Mouse (Mus musculus): ENCODE measurements around the gene Zfhx3. TPM values are rescaled to one million over a fixed set of nuclear protein-coding genes. Genes with fewer than 3 reads are reported as not detected.
A peak's percentile ranks its signal among the peaks of the same experiment; 100 is the strongest.

Zfhx3 gene
- polyA plus RNA-seq, 1 experiment from 2014 or later: 13.9 TPM

DNA sequence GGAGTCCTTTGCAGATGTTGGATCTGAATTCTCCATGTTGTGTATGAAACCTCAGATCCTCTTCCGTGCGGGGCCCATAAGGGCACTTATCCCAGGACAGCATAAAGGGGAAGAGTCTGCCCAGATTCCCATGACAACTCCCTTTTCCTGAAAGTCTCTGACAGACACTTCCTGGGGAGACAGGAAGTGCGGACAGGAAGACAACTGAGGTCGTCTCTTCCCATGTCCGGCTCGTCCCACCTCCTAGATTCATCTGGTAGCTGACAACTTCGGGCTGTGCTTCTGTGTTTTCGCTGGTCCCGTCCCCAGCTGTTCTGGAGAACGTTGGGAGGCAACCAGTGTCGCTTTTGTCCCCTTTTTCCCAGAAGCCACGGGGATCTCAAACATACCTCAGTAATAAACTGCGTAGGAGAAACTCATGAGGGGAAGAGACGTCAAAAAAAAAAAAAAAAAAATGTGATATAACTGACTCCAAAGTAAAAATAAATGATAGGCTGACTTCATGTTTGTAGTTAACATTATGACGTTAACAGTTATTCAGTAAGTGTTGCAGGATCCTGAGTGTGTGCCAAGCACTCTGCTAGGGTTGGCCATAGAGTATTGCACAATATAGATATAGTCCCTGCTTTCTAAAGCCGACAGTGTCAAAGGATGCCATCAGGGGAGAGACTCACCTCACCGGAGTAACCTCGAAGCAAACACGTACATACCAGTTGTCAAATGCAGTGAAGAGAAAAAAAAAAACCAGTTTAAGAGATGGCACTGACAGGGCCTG is 653.5 kb downstream of the Zfhx3 start:
- Histone ChIP-seq H3K4me2 (replicated peaks) (no peak overlapping the region), H3K27me3 (no peaks in the 10 kb centered on the region), H3K9ac (no peak overlapping the region), H3K27ac (replicated peaks) (no peak overlapping the region), H3K36me3 (no peaks in the 10 kb centered on the region), H3K4me3 (replicated peaks) (no peak overlapping the region), H3K9me3 (replicated peaks) (no peaks in the 10 kb centered on the region), H3K4me1 (peaks cover 40% of the 10 kb centered on the region)
- no peak for ATAC-seq (ENCODE audit: insufficient number of reproducible peaks, low FRiP score, low TSS enrichment, low read depth)
- WGBS: 76% methylated on average over 19 of the region's 19 CpGs

DNA sequence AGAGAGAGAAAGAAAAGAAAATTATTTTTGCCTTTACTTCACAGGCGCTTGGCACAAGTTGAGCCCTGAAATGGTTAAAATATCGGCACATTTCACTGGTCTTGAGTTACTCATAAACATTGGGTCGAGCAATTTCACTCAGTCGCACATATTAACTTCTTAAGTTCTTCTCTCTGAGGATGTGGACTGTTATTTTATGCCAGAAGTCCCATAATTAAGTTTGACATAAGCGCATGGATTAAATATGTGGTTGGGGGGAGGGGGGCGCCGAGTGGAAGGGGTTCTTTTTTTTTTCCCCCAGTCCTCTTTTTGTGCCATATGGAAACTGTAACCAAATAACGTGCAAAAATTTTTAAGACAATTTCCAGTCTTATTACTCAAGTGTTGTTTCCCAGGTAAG is 656.6 kb downstream of the Zfhx3 start:
- no peaks in the 10 kb centered on the region for H3K9me3 ChIP-seq (replicated peaks)
- no peak overlapping the region for H3K27ac ChIP-seq (replicated peaks)
- 26% methylated on average over 8 of the region's 8 CpGs for WGBS
- H3K4me3 ChIP-seq (replicated peaks): no peak overlapping the region
- H3K4me1 ChIP-seq: peaks cover 28% of the 10 kb centered on the region
- no peaks in the 10 kb centered on the region for H3K27me3 ChIP-seq
- no peaks in the 10 kb centered on the region for H3K36me3 ChIP-seq
- peak overlapping the region; percentile 4; the same call in 1 of the 2 replicates for H3K4me2 ChIP-seq (replicated peaks)
- H3K9ac ChIP-seq: no peak overlapping the region
- ATAC-seq (ENCODE audit: insufficient number of reproducible peaks, low FRiP score, low TSS enrichment, low read depth): no peak

DNA sequence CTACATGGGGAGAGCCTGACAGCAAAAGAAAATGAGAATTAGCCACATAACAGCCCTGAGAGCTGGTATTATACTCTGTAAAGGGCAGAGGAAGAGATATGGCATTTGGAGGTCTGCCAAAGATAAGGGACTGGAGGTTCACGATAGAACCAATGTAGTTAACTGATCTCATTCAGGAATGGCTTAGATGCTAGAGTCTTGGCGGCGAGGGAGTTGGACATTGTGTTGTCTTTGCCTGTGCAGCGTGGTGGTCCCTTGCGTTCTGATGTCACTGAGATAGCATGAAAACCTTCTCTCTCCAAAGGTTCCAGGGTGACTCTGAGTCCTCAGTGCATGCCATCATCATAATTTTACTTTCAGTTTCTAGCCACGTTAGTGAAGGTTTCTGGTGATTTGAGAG is 657.1 kb downstream of the Zfhx3 start:
- no peaks in the 10 kb centered on the region for H3K36me3 ChIP-seq
- H3K4me2 ChIP-seq (replicated peaks): no peak overlapping the region
- ATAC-seq (ENCODE audit: insufficient number of reproducible peaks, low FRiP score, low TSS enrichment, low read depth): no peak
- peaks cover 22% of the 10 kb centered on the region for H3K4me1 ChIP-seq
- WGBS: 73% methylated on average over 6 of the region's 6 CpGs
- H3K27ac ChIP-seq (replicated peaks): no peak overlapping the region
- no peaks in the 10 kb centered on the region for H3K9me3 ChIP-seq (replicated peaks)
- no peaks in the 10 kb centered on the region for H3K27me3 ChIP-seq
- no peak overlapping the region for H3K4me3 ChIP-seq (replicated peaks)
- no peak overlapping the region for H3K9ac ChIP-seq

DNA sequence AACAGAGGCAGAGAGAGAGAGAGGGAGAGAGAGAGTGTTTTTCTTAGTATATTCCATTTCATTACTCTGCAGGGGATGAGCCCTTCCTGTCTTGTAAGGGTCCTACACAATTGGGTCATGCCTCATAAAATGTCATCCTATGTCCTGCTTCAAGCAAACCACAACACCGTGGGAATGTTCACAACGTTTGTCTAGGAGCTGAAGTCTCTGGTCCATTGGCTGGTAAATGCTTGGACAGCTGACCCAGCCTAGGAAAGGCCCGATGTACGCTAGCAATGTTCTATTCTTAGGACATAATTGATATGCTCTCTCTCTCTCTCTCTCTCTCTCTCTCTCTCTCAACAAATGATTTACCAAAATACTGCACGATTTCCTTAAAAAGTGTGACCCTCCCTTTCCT is 666.2 kb downstream of the Zfhx3 start:
- no peak for ATAC-seq (ENCODE audit: insufficient number of reproducible peaks, low FRiP score, low TSS enrichment, low read depth)
- WGBS: 60% methylated on average over 5 of the region's 5 CpGs

DNA sequence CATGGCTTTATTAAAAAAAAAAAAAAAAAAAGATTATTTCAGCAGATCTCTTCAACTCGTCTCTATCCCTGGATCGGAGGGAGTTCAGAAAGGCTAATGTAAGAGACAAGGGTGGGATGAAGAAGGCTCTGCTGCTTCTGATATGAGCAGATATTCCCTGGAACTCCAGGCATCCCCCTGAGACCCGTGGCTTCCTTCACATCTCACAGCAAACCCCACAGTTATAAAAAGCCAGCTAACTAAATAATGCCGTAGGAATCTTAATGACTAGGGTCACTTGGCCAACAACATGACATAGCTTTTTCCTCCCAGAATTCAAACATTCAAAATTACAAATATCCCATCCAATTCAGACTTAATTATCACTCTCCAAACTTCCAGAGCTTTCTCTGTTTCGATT is 666.7 kb downstream of the Zfhx3 start:
- Histone ChIP-seq H3K36me3 (no peaks in the 10 kb centered on the region), H3K4me3 (replicated peaks) (no peak overlapping the region), H3K4me1 (peaks cover 9% of the 10 kb centered on the region), H3K27ac (replicated peaks) (no peak overlapping the region), H3K9ac (no peak overlapping the region), H3K4me2 (replicated peaks) (no peak overlapping the region), H3K27me3 (no peaks in the 10 kb centered on the region), H3K9me3 (replicated peaks) (no peaks in the 10 kb centered on the region)
- WGBS: 56% methylated on average over 5 of the region's 5 CpGs
- no peak for ATAC-seq (ENCODE audit: insufficient number of reproducible peaks, low FRiP score, low TSS enrichment, low read depth)

More for the DNA sequence above, 666.2 kb downstream of the Zfhx3 start:
- H3K9ac ChIP-seq: no peak overlapping the region
- no peaks in the 10 kb centered on the region for H3K9me3 ChIP-seq (replicated peaks)
- H3K4me1 ChIP-seq: peaks cover 9% of the 10 kb centered on the region
- no peaks in the 10 kb centered on the region for H3K36me3 ChIP-seq
- H3K27ac ChIP-seq (replicated peaks): no peak overlapping the region
- H3K27me3 ChIP-seq: no peaks in the 10 kb centered on the region
- no peak overlapping the region for H3K4me2 ChIP-seq (replicated peaks)
- H3K4me3 ChIP-seq (replicated peaks): no peak overlapping the region

DNA sequence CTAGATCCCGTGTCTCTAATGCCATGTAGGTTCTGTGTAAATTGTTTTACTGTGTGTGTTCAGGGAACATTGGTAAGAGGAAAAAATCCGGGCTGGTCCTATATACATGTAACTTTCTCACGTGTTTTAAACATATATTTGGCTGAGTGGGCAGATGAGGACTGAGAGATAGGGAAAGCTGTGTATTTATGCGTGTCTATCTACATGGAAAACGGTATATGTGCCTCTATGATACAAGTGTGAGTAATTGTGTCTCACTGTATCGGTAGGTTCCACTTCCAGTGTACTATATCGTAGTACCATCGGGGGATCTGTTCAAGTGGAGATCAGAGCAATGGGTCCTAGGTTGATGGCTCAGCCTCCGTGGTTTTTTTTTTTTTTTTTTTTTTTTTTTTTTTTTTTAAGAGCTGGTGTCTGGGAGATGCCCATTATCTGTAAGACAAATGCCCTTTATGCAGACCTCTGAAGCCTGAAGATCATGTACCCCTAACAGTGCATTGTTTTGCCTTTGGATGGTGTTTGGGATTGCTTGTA is 668.8 kb downstream of the Zfhx3 start:
- Histone ChIP-seq H3K36me3 (no peaks in the 10 kb centered on the region), H3K27ac (replicated peaks) (no peak overlapping the region), H3K9me3 (replicated peaks) (no peaks in the 10 kb centered on the region), H3K4me2 (replicated peaks) (no peak overlapping the region), H3K4me3 (replicated peaks) (no peak overlapping the region), H3K9ac (no peak overlapping the region), H3K4me1 (peaks cover 9% of the 10 kb centered on the region), H3K27me3 (no peaks in the 10 kb centered on the region)
- 87% methylated on average over 9 of the region's 9 CpGs for WGBS
- no peak for ATAC-seq (ENCODE audit: insufficient number of reproducible peaks, low FRiP score, low TSS enrichment, low read depth)

DNA sequence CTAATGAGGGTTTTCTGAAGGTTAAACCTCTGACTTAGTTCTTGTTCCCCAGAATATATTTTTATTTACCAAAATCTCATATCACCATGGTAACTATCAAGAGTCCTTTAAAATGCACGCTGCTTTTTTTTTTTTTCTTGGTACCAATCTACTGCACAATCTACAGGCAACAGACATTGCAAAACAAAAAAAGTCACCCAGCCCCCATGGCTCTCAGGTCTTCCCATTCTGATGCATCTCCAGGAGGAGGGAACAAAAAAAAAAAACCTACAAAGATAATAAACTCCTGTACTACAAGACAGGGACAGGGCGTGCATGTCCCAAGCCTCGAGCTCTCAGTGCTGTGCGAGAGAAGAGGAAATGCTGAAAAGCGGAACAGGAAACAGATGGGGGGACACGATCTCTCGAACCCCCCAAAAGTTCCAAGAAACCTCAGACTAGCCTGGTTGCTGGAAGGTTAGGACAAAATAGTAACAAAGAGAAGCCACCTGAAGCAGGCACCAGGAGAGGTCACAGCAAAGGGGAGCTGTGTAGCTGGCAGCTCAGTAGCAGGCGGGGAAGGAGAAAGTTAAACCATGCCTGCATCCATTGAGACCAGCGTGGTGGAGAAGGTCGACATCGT is 669.5 kb downstream of the Zfhx3 start:
- Histone ChIP-seq H3K27ac (replicated peaks) (no peak overlapping the region), H3K9me3 (replicated peaks) (no peaks in the 10 kb centered on the region), H3K36me3 (no peaks in the 10 kb centered on the region), H3K4me3 (replicated peaks) (no peak overlapping the region), H3K9ac (no peak overlapping the region), H3K4me1 (peaks cover 9% of the 10 kb centered on the region), H3K27me3 (no peaks in the 10 kb centered on the region), H3K4me2 (replicated peaks) (no peak overlapping the region)
- ATAC-seq (ENCODE audit: insufficient number of reproducible peaks, low FRiP score, low TSS enrichment, low read depth): no peak
- 51% methylated on average over 11 of the region's 11 CpGs for WGBS

DNA sequence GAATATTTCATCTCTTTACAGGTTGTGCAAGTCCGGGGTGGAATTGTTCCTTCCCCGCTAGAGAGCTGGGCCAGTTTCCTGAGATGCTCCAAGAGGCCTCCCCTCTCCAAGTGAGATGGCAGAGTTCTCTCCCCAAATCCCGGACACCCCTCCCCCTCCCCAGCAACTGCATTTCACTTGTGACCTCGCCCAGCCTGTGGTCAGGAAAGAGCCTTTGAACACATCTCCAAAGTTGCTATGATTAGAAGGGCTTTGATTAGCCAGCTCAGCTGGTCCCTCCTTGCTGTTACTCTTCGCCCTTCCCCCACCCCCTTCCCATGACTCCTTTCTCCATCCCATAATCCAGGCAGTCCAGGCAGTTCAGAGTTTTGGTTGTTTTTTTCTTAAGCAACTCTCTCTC is 670.4 kb downstream of the Zfhx3 start:
- ATAC-seq (ENCODE audit: insufficient number of reproducible peaks, low FRiP score, low TSS enrichment, low read depth): no peak
- H3K9me3 ChIP-seq (replicated peaks): no peaks in the 10 kb centered on the region
- no peak overlapping the region for H3K9ac ChIP-seq
- peaks cover 9% of the 10 kb centered on the region for H3K4me1 ChIP-seq
- 0 out of 2 replicates have a peak overlapping the region, but pooled peaks have one; percentile 6 for H3K4me2 ChIP-seq (replicated peaks)
- H3K36me3 ChIP-seq: no peaks in the 10 kb centered on the region
- H3K27me3 ChIP-seq: no peaks in the 10 kb centered on the region
- no peak overlapping the region for H3K27ac ChIP-seq (replicated peaks)
- H3K4me3 ChIP-seq (replicated peaks): no peak overlapping the region
- 20% methylated on average over 5 of the region's 5 CpGs for WGBS

DNA sequence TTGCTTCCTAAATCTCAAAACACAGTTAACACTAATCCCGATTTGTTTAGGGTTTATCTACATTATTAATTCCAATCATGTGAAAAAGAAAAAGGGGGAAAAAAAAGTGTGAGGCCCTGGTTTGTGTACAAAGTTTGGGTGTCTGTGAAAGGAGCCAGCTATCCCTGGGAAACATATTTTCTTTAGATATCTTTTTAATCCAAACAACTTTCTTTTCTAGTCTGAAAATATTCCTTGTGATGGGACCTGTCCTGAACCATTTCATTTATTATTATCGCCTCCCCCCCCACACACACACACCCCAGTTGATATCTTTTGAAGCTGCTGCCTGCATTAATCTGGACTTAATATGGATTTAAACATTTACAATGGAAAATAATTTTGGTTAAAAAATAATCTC is 670.8 kb downstream of the Zfhx3 start:
- Histone ChIP-seq H3K36me3 (no peaks in the 10 kb centered on the region), H3K27ac (replicated peaks) (no peak overlapping the region), H3K27me3 (no peaks in the 10 kb centered on the region), H3K9me3 (replicated peaks) (no peaks in the 10 kb centered on the region), H3K4me1 (peaks cover 9% of the 10 kb centered on the region), H3K4me2 (replicated peaks) (no peak overlapping the region), H3K4me3 (replicated peaks) (no peak overlapping the region), H3K9ac (no peak overlapping the region)
- WGBS: 53% methylated on average over 2 of the region's 2 CpGs
- ATAC-seq (ENCODE audit: insufficient number of reproducible peaks, low FRiP score, low TSS enrichment, low read depth): no peak

DNA sequence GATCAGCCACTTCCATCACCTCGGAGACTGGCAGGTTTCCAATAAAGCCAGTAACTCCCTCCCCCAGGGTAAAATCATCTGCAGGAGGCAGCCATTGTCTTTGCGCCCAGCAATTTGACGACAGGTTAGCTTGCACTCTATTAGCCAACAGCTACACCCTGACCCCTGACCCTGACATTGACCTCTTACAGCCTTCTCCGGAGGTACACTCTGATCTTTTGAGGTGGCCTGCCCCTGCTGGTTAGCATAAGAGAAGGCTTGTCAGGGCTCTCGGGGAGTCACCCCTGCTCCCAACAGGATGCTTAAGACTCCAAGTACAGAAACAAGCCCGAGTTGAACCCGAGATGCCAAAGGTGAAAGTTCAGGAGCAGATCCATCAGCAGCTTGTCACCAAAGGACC is 678.9 kb downstream of the Zfhx3 start:
- ATAC-seq (ENCODE audit: insufficient number of reproducible peaks, low FRiP score, low TSS enrichment, low read depth): no peak
- H3K4me2 ChIP-seq (replicated peaks): no peak overlapping the region
- no peak overlapping the region for H3K4me3 ChIP-seq (replicated peaks)
- H3K4me1 ChIP-seq: no peaks in the 10 kb centered on the region
- H3K36me3 ChIP-seq: no peaks in the 10 kb centered on the region
- no peak overlapping the region for H3K27ac ChIP-seq (replicated peaks)
- no peak overlapping the region for H3K9ac ChIP-seq
- no peaks in the 10 kb centered on the region for H3K27me3 ChIP-seq
- H3K9me3 ChIP-seq (replicated peaks): no peaks in the 10 kb centered on the region
- 31% methylated on average over 7 of the region's 7 CpGs for WGBS

DNA sequence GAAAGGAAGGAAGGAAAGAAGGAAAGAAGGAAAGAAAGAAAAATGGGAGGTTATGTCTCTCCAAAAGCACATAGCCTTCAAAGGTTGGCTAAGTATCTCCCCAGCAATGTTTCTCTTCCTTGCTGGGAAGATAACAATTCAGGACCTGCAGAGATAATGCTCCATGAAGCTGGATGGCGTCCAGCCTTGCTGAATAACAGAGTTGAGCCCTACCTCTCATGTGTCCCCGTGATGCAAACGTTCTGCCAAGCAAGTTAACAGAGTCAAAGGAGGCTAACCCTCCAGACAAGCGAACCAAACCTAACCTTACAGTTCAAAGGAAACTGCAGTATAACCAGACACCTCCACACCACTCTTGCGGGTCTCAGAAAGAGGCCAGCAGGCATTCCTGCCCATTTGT is 681.2 kb downstream of the Zfhx3 start:
- Histone ChIP-seq H3K36me3 (no peaks in the 10 kb centered on the region), H3K4me2 (replicated peaks) (no peak overlapping the region), H3K27ac (replicated peaks) (no peak overlapping the region), H3K4me3 (replicated peaks) (no peak overlapping the region), H3K4me1 (no peaks in the 10 kb centered on the region), H3K9me3 (replicated peaks) (no peaks in the 10 kb centered on the region), H3K27me3 (no peaks in the 10 kb centered on the region), H3K9ac (no peak overlapping the region)
- 60% methylated on average over 5 of the region's 5 CpGs for WGBS
- no peak for ATAC-seq (ENCODE audit: insufficient number of reproducible peaks, low FRiP score, low TSS enrichment, low read depth)
